Mouse (Mus musculus) spleen, adult 2 months (tissue): ENCODE results near the gene Hs6st3. TPM values are rescaled to one million over a fixed set of nuclear protein-coding genes. Genes with fewer than 3 reads are reported as not detected.
"Not testable (repeated sequence)": the region's sequence is repeated elsewhere in the genome, so short reads cannot be mapped to it uniquely, and the experiment has no call there.

Experiments
- DNase-seq, 2 experiments: peaks; one replicate each; pipeline versions ENCODE4 v3.0.0 to v3.0.0-alpha.2; 2012 to 2021; ENCODE audit warnings: low spot score in 2 of 2, low read depth in 1 of 2
- H3K27ac ChIP-seq: fragments of 200-500 bp; 2 replicates; pipeline ENCODE4 v1.5.1; 2012; ENCODE audit warnings: low read length, inconsistent platforms; ENCODE audit not compliant: insufficient read depth
- H3K27me3 ChIP-seq: fragments of 200-500 bp; 2 replicates; pipeline ENCODE4 v1.6.1; 2012; ENCODE audit warnings: mild to moderate bottlenecking, moderate library complexity, low read length, inconsistent platforms; ENCODE audit not compliant: control insufficient read depth, insufficient read depth
- H3K36me3 ChIP-seq: fragments of 200-500 bp; 2 replicates; pipeline ENCODE4 v1.6.1; 2012; ENCODE audit warnings: mild to moderate bottlenecking, low read length, inconsistent platforms; ENCODE audit not compliant: control insufficient read depth, insufficient read depth
- H3K4me1 ChIP-seq: fragments of 200-500 bp; 2 replicates; pipeline ENCODE4 v1.6.1; 2011; ENCODE audit warnings: inconsistent platforms; ENCODE audit not compliant: control insufficient read depth, insufficient read depth, insufficient read length
- H3K4me3 ChIP-seq: fragments of 200-500 bp; 2 replicates; pipeline ENCODE4 v1.5.1; 2011; ENCODE audit warnings: mild to moderate bottlenecking, inconsistent platforms; ENCODE audit not compliant: insufficient read depth, insufficient read length; ENCODE audit errors: extremely low read depth
- CTCF ChIP-seq: fragments of 200-500 bp; IDR thresholded peaks from 2 replicates; pipeline ENCODE4 v1.5.1; 2011; ENCODE audit warnings: mild to moderate bottlenecking, inconsistent platforms; ENCODE audit not compliant: insufficient read depth, insufficient read length, insufficient replicate concordance; ENCODE audit errors: extremely low read depth
- POLR2A ChIP-seq: fragments of 200-500 bp; IDR thresholded peaks from 2 replicates; pipeline ENCODE4 v1.6.1; 2011; ENCODE audit warnings: low read depth, low read length, inconsistent platforms
- WGBS: fragments of 180-500 bp; shearing (Covaris S2); methylation state at CpG from one replicate; pipeline ENCODE4 v1.1.7; 2018; 5-methylcytosine and 5-hydroxymethylcytosine counted together
- polyA plus RNA-seq: library from polyadenylated mRNA; depleted of rRNA; stranded (reverse); fragments of >200 nt; gene quantifications from 2 replicates; pipeline ENCODE4 v1.2.3, GENCODE M21; 2012

The Hs6st3 gene
- polyA plus RNA-seq, 1 experiment: not detected

GRCm38 (mm10) chr14:119247131-119247530 is 109.0 kb downstream of the Hs6st3 start:
- H3K36me3 ChIP-seq: no peaks in the 10 kb centered on the region
- no peak for TF ChIP-seq POLR2A
- no peak for TF ChIP-seq CTCF
- H3K27ac ChIP-seq: no peak overlapping the region
- H3K4me3 ChIP-seq: no peak overlapping the region
- no peaks in the 10 kb centered on the region for H3K4me1 ChIP-seq
- no peaks in the 10 kb centered on the region for H3K27me3 ChIP-seq
- 91% methylated on average over 6 of the region's 6 CpGs for WGBS
- DNase-seq: no peak

DNA sequence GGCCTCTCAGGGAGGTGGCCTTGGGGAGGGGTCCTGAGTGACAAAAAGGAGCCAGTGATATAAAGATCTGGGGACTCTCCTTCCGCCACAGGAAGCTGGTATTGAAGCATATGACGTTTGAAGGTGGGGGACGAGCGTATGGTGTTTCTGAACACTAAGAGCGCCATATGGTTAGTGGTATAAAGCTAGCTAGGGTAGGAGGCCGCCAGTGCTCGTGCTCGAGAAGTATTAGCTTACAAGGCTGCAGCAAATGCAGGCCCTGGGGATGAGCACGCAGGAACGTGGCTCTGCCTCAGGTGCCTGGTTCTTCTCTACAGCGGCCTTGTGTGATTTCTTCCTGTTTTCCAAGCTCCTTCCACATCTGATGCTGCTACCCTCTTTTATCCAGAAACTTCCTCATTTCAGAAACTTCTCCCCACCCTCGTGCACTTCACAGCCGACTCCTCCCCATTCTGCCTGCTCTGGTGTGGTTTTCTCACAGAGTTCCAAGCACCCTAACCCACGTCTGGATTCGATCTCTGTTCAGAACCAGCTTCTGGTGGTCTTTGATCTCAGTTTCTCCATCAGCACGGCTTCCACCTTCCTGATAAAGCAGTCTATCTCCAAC is 110.0 kb downstream of the Hs6st3 start:
- Histone ChIP-seq H3K36me3 (no peaks in the 10 kb centered on the region), H3K4me1 (no peaks in the 10 kb centered on the region), H3K27me3 (no peaks in the 10 kb centered on the region), H3K4me3 (no peak overlapping the region), H3K27ac (no peak overlapping the region)
- TF ChIP-seq CTCF (no peak), POLR2A (no peak)
- DNase-seq: no peak
- WGBS: 52% methylated on average over 16 of the region's 16 CpGs

GRCm38 (mm10) chr14:119250353-119250752 is 112.2 kb downstream of the Hs6st3 start:
- H3K36me3 ChIP-seq: no peaks in the 10 kb centered on the region
- no peaks in the 10 kb centered on the region for H3K4me1 ChIP-seq
- DNase-seq: no peak
- no peaks in the 10 kb centered on the region for H3K27me3 ChIP-seq
- WGBS: 85% methylated on average over 10 of the region's 10 CpGs
- no peak for TF ChIP-seq POLR2A
- no peak for TF ChIP-seq CTCF
- no peak overlapping the region for H3K27ac ChIP-seq
- H3K4me3 ChIP-seq: no peak overlapping the region

DNA sequence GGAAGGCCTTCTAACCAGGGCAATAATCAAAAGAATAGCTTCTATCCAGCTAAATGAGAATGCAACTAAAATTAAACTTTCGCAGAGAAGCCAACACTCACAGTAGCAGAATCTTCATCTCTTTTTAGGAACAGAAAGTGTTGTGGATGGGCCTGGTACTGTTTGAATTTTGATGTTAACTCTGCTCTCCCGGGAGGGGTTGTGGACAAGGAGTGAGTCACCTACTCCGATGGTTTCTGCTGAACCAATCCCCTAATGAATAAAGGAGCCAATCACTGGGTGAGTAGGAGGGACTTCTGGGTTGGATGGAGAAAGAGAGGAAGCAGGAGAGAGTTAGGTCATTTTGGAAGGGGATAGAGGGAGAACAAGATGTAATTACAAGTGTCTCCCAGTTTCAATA is 117.3 kb downstream of the Hs6st3 start:
- 80% methylated on average over 3 of the region's 3 CpGs for WGBS
- no peak overlapping the region for H3K4me3 ChIP-seq
- H3K36me3 ChIP-seq: no peaks in the 10 kb centered on the region
- H3K27me3 ChIP-seq: no peaks in the 10 kb centered on the region
- no peaks in the 10 kb centered on the region for H3K4me1 ChIP-seq
- TF ChIP-seq POLR2A (no peak), CTCF (no peak)
- no peak overlapping the region for H3K27ac ChIP-seq
- no peak for DNase-seq

DNA sequence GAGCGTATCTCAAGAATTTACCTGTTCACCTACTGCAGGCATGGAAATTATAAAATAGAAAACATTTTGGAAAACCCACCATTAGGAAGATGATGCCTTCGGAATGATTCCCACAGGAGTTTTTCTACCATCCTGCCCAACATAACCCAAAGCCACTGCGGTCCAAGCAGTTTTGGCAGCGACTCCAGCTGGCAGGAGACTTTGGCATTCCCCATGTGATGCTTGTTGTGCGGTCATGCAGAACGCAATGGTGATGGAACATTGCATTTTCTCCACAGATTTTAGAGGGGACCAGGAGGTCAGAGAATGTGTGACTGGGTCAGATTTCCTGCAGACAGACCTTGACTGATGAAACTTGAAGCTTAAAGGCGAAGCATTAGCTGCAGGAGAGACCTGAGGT is 118.9 kb downstream of the Hs6st3 start:
- TF ChIP-seq CTCF (no peak), POLR2A (no peak)
- Histone ChIP-seq H3K36me3 (no peaks in the 10 kb centered on the region), H3K4me3 (no peak overlapping the region), H3K4me1 (no peaks in the 10 kb centered on the region), H3K27me3 (no peaks in the 10 kb centered on the region), H3K27ac (no peak overlapping the region)
- DNase-seq: no peak
- WGBS: 87% methylated on average over 7 of the region's 7 CpGs

GRCm38 (mm10) chr14:119260176-119260962 is 122.2 kb downstream of the Hs6st3 start:
- DNase-seq: no peak
- Histone ChIP-seq H3K4me1 (no peaks in the 10 kb centered on the region), H3K4me3 (no peak overlapping the region), H3K36me3 (no peaks in the 10 kb centered on the region), H3K27ac (no peak overlapping the region), H3K27me3 (no peaks in the 10 kb centered on the region)
- no peak for TF ChIP-seq CTCF
- TF ChIP-seq POLR2A: no peak
- WGBS: 61% methylated on average over 14 of the region's 14 CpGs

DNA sequence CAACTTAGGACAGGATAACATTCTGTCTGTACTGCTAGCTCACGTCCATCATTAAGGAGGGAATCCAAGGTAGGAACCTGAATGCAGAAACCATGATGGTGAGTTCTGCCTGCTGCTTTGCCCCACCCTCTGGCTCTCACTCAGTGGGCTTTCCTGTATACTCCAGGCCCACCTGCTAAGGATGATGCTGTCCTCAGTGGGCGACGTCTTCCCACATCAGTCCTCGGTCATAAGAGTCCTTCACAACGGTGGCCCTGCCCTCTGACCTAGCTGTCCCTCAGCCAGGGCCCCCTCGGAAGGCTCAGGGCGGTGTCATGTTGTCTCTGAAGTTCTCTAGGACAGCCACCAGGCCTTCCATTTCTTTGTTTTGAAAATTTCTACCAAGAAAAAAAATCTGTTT is 128.2 kb downstream of the Hs6st3 start:
- Histone ChIP-seq H3K36me3 (no peaks in the 10 kb centered on the region), H3K27me3 (no peaks in the 10 kb centered on the region), H3K27ac (no peak overlapping the region), H3K4me3 (no peak overlapping the region), H3K4me1 (no peaks in the 10 kb centered on the region)
- 85% methylated on average over 7 of the region's 7 CpGs for WGBS
- no peak for DNase-seq
- TF ChIP-seq CTCF: no peak
- no peak for TF ChIP-seq POLR2A

DNA sequence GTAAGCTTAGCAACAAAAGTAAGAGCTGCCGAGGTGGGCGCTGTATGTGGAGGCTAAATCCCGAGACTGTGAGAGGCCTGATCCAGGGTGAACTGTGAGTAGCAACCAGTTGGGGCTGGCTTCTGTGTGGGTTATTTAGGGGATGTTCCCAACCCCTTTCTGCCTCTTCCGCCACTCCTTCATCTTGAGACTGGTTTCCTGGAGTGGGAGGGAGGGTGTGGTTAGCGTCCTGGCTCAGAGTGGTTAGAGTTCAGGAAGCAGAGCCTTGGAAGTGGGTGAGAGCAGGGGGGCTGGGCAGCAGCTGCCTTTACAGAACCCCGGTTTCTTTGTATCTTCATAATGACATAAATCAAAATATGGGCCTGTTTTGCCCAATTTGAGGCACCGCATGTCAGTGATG is 134.9 kb downstream of the Hs6st3 start:
- H3K4me1 ChIP-seq: no peaks in the 10 kb centered on the region
- TF ChIP-seq POLR2A: no peak
- TF ChIP-seq CTCF: no peak
- H3K27me3 ChIP-seq: no peaks in the 10 kb centered on the region
- WGBS: 9% methylated on average over 7 of the region's 7 CpGs
- no peak overlapping the region for H3K27ac ChIP-seq
- no peak overlapping the region for H3K4me3 ChIP-seq
- H3K36me3 ChIP-seq: no peaks in the 10 kb centered on the region
- no peak for DNase-seq

DNA sequence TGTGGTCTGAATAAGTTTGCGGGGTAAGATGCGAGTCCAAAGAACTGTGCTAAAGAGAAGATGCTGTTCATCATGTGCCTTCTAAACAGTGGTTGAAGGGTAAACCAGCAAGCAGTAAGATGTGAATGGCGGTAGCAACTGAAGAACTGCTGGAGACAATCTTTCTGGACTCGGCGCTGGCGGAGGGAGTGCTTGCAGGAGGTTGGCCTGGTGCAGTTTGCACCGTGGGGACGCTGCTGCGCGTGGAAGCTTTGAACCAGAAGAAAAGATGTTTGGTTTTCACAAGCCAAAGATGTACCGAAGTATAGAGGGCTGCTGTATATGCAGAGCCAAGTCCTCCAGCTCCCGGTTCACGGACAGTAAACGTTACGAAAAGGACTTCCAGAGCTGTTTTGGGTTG is 140.0 kb downstream of the Hs6st3 start:
- not testable (repeated sequence) for H3K36me3 ChIP-seq, H3K27ac ChIP-seq, H3K4me3 ChIP-seq, DNase-seq, H3K27me3 ChIP-seq, H3K4me1 ChIP-seq
- WGBS: 95% methylated on average over 15 of the region's 15 CpGs
